Mouse (Mus musculus) thymus, adult 18-20 months (tissue): ENCODE results near the gene Ppp1r18.
"Not testable (repeated sequence)": the region's sequence is repeated elsewhere in the genome, so short reads cannot be mapped to it uniquely, and the experiment has no call there.

Experiments used
- DNase-seq, 2 experiments: peaks; one replicate each; pipeline ENCODE4 v3.0.0; 2022; ENCODE audit warnings: mixed read lengths in 2 of 2

Ppp1r18 gene

GRCm38 (mm10) chr17:35837487-35837886 is 27.9 kb upstream of the Ppp1r18 start:
- peak in 1 of 2 experiments; percentile 75 for DNase-seq

GRCm38 (mm10) chr17:35838122-35838544 is 27.3 kb upstream of the Ppp1r18 start, which contains the start of gene Tubb5:
TSS of gene Tubb5 (minus strand) at chr17:35838306.
- peak; percentile 96 to 97 for DNase-seq

DNA sequence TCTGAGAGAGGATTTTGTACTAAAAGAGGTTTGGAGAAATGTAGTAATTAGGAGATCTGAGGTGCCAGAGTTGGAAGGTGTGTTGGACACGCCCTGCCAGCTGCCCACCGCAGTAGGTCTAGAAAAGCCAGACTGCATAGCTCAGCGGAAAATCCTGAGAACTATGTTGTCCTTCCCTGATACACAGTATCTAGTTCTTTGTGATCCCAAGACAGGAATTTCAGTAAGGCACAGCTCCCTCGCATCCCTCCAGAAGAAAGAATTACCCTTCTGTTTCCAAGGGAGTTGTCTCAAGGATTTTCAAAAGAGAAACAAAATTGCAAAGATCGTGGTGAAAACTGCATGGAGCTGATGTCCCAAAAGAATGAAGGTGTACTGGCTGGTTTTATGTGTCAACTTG is 26.8 kb upstream of the Ppp1r18 start:
- peak in 1 of 2 experiments; percentile 30 for DNase-seq

DNA sequence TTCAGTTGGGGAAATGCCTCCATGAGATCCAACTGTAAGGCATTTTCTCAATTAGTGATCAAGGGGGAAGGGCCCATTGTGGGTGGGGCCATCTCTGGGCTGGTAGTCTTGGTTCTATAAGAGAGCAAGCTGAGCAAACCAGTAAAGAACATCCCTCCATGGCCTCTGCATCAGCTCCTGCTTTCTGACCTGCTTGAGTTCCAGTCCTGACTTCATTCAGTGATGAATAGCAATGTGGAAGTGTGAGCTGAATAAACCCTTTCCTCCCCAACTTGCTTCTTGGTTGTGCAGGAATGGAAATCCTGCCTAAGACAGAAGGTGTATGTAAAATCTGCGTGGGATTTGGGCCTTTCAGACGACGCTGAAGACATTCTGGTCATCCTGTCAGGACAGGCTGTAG is 26.4 kb upstream of the Ppp1r18 start:
- not testable (repeated sequence) for DNase-seq

GRCm38 (mm10) chr17:35840561-35840960 is 24.8 kb upstream of the Ppp1r18 start:
- no peak for DNase-seq

- DNase-seq = peak; percentile 99 to 100
Observed at GRCm38 (mm10) chr17:35841076-35841950, 24.1 kb upstream of the Ppp1r18 start, which contains the start of gene Mdc1. TSS of gene Mdc1 (plus strand) at chr17:35841515.

GRCm38 (mm10) chr17:35842006-35842405 is 23.4 kb upstream of the Ppp1r18 start:
- DNase-seq = no peak

GRCm38 (mm10) chr17:35843514-35843913 is 21.9 kb upstream of the Ppp1r18 start:
- no peak for DNase-seq

DNA sequence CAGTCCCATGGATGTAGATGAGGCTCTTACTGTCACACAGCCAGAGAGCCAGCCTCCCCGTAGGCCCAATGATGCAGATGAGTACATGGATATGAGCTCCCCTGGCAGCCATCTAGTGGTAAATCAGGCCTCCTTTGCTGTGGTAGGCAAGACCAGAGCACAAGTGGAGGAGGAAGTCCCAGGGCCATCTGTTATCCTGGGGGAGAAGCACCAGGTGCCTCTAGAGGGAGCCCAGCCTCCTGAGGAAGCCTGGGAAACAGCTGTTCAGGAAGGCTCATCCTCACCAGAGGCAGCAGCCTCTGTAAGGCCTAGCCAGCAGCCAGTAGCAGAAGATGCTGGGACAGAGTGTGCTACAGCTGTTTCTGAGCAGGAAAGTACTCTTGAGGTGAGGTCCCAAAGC is 17.3 kb upstream of the Ppp1r18 start:
- DNase-seq = no peak

GRCm38 (mm10) chr17:35850974-35851373 is 14.4 kb upstream of the Ppp1r18 start:
- no peak for DNase-seq

DNA sequence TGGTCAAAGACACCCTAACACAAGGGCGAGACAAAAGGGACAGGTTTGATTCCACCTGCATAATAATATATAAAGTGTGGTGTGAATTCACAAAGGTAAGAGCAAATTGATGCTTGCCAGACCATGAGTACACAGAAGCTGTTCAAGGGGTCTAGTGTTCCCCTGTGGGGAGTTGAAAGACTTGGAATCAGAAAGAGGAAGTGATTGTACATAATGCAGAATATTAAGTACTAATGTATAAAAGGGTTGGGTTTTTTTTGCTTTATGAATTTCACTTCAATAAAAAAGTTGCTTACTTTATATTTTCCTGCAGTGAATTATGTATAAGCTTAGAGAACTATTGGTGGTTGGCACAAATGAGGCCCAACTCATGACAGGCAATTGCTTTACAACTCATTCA is 6.0 kb upstream of the Ppp1r18 start:
- DNase-seq = no peak

- DNase-seq = no peak
Observed at GRCm38 (mm10) chr17:35859835-35860234, 5.6 kb upstream of the Ppp1r18 start.

- no peak for DNase-seq
Observed at GRCm38 (mm10) chr17:35860831-35861197, 4.6 kb upstream of the Ppp1r18 start.

GRCm38 (mm10) chr17:35861198-35861857 is 4.1 kb upstream of the Ppp1r18 start, which contains the start of gene Nrm:
TSS of gene Nrm (plus strand) at chr17:35861318.
- DNase-seq = peak; percentile 77

GRCm38 (mm10) chr17:35864832-35865353 is 500 bp upstream of the Ppp1r18 start:
- no peak for DNase-seq

DNA sequence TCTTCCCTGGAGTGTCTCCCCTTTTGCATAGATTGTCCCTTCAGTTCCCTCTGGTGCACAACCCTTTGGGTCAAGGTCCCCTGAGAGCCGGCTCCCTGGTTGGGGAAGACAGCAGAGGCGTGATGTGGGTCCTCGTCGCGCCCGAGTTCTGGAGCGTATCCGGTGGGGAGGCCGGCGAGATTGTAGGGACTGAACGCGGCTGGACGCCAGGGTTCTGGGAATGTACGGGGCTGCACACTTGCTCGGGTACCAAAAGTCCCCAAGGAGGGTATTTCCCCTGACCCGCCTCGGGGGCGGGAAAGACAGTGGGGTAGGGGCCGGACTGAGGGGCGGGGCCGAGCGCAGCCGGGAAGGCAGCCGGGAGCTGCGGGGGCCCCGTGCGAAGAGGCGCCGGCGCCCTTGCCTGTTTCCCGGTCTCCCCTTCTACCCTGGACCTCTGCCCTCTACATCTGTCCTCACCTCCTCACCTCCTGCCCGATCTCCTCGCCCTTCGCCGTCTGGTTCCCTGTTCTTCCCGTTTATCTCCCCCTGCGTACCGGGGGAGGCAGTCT is 963 bp downstream of the Ppp1r18 start:
- DNase-seq = peak in 1 of 2 experiments; percentile 56

DNA sequence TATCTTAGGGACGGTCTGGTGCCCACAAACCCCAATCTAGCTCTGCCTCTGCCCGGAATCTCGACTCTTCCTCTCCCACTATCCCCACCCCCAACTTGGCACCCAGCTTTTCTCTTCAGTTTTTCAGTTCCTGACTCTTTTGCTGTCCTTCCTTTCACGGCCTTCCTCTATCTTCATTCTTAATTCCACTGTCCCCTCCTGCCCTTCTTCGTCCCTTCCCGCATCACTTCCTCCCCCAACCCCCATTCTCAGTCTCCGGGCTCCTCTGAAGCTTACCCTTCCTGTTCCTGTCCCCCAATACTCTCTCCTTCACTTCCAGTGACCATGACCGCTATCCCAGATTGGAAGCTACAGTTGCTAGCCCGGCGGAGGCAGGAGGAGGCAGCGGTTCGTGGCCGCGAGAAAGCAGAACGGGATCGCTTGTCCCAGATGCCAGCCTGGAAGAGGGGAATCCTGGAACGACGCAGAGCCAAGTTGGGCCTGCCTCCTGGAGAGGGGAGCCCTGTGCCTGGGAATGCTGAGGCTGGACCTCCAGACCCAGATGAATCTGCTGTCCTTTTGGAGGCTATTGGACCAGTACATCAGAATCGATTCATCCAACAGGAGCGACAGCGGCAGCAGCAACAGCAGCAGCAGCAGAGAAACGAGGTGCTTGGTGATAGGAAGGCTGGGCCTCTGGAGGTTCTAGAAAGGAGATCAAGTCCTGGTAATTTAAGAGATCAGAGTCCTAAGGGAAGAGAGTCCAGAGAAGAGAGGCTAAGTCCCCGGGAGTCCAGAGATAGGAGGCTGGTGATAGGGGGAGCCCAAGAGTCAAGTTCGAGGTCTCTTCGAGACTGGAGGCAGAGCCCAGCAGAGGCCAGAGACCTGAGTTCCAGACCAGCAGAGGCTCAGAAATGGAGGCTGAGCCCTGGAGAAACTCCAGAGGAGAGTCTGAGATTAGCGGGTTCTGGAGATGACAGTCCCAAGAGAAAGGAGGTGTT is 1.8 kb downstream of the Ppp1r18 start:
- DNase-seq = peak in 1 of 2 experiments; percentile 58

GRCm38 (mm10) chr17:35868165-35868820 is 2.9 kb downstream of the Ppp1r18 start:
- DNase-seq = peak; percentile 58 to 64

DNA sequence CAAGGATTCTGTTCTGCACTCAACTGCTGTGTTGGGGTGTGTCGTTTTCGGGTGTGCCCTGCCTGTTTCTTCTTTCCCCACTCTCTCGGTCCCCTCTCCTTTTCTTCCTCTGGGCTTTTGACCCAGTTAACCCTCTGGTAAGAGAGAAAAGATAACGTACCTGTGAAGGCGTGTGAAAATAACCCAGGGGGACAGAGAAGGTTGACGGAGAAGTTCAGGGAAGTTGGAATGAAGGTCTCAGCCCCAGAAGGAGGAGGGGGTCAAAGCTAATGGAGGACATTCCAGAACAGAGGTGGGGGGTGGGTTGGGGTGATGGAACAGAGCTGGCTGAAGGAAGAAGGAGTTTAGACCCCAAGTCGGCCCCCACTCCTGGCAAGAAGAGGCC is 3.6 kb downstream of the Ppp1r18 start:
- DNase-seq = no peak

GRCm38 (mm10) chr17:35869346-35870067 is 4.1 kb downstream of the Ppp1r18 start:
- DNase-seq = peak in 1 of 2 experiments; percentile 52
